Mouse (Mus musculus): ENCODE results near the gene Unc5a. TPM values are rescaled to one million over a fixed set of nuclear protein-coding genes. Genes with fewer than 3 reads are reported as not detected.

Gene Unc5a
- polyA plus RNA-seq, 1 experiment from 2014 or later, result 2.3 TPM

DNA sequence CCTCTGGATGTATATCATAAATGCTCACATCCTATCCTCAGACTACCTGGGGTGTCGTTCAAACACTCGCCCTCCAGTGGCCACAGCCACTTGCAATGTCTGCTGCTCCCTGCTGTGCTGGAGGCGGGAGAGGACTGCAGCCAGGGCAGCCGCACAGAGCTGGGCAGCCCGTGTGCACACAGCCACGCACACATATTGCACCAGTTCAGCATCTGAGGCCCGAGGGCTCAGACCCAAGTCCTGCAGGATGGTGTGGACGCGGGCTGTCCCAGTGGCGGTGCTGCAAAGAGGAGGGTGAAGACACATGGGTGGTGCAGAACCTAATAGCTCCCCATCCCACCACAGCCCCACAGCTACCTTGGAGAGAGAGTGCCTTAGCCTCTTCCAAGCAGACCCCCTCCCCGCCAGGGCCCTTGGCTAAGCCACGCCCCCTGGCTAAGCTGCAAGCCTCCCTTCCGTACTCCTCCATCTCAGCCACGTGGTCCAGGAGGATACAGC is 62.8 kb downstream of the Unc5a start:
- Histone ChIP-seq H3K27ac (no peak overlapping the region), H3K9ac (no peak overlapping the region), H3K4me1 (replicated peaks) (0 out of 2 replicates have a peak, but pooled peaks cover 3% of the 10 kb centered on the region), H3K4me2 (replicated peaks) (no peak overlapping the region), H3K4me3 (replicated peaks) (no peak overlapping the region), H3K36me3 (no peaks in the 10 kb centered on the region), H3K9me3 (no peaks in the 10 kb centered on the region), H3K27me3 (replicated peaks) (no peaks in the 10 kb centered on the region)
- ATAC-seq, result no peak
- WGBS, result 5% methylated on average over 14 of the region's 14 CpGs

DNA sequence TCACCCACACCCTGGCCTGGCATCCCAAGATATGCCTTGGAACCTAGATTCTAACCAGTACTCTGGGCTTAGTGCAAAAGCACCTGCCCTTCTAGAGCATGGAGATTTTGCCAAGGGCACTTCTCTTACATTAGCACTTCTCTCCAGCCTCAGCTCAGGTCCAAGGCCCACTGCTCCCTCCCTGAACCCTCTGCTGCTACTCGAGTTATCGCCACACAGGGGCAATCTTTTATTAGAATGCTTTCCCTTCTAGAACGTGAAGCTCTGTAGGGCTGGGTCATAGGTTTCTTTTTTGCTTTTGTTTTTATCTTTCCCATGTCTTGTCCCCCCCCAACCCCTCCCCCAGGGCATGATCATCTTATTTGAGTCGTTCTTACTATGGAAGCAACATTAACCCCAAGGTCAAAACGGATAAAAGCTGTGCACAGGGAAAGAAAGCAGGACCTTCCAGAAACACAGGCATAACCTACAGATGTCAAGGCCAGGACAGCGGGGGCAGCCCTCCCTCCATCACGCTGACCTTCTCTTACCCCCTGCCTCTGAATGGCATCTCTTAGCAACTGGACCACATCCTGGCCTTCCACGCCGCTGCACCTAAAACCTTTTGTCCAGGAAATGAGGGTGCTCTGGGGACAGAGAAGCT is 64.6 kb downstream of the Unc5a start:
- no peaks in the 10 kb centered on the region for H3K27me3 ChIP-seq (replicated peaks)
- ATAC-seq, result no peak
- no peak overlapping the region for H3K4me3 ChIP-seq (replicated peaks)
- no peak overlapping the region for H3K4me2 ChIP-seq (replicated peaks)
- H3K9me3 ChIP-seq, result no peaks in the 10 kb centered on the region
- H3K36me3 ChIP-seq, result no peaks in the 10 kb centered on the region
- 29% methylated on average over 9 of the region's 9 CpGs for WGBS
- H3K4me1 ChIP-seq (replicated peaks), result 0 out of 2 replicates have a peak, but pooled peaks cover 3% of the 10 kb centered on the region
- no peak overlapping the region for H3K9ac ChIP-seq
- H3K27ac ChIP-seq, result no peak overlapping the region

- H3K4me2 ChIP-seq (replicated peaks), result no peak overlapping the region
- 0 out of 2 replicates have a peak, but pooled peaks cover 3% of the 10 kb centered on the region for H3K4me1 ChIP-seq (replicated peaks)
- ATAC-seq, result no peak
- 67% methylated on average over 9 of the region's 9 CpGs for WGBS
- H3K9me3 ChIP-seq, result no peaks in the 10 kb centered on the region
- H3K9ac ChIP-seq, result no peak overlapping the region
- H3K4me3 ChIP-seq (replicated peaks), result no peak overlapping the region
- H3K36me3 ChIP-seq, result no peaks in the 10 kb centered on the region
- H3K27me3 ChIP-seq (replicated peaks), result no peaks in the 10 kb centered on the region
- no peak overlapping the region for H3K27ac ChIP-seq
These were observed 65.2 kb downstream of the Unc5a start for GRCm38 (mm10) chr13:55014451-55014850.

- Histone ChIP-seq H3K27me3 (replicated peaks) (no peaks in the 10 kb centered on the region), H3K4me2 (replicated peaks) (no peak overlapping the region), H3K4me1 (replicated peaks) (0 out of 2 replicates have a peak, but pooled peaks cover under 1% of the 10 kb centered on the region), H3K4me3 (replicated peaks) (no peak overlapping the region), H3K9ac (no peak overlapping the region), H3K27ac (no peak overlapping the region), H3K9me3 (no peaks in the 10 kb centered on the region), H3K36me3 (no peaks in the 10 kb centered on the region)
- 80% methylated on average over 12 of the region's 12 CpGs for WGBS
- no peak for ATAC-seq
These were observed 68.1 kb downstream of the Unc5a start for GRCm38 (mm10) chr13:55017154-55017897.

DNA sequence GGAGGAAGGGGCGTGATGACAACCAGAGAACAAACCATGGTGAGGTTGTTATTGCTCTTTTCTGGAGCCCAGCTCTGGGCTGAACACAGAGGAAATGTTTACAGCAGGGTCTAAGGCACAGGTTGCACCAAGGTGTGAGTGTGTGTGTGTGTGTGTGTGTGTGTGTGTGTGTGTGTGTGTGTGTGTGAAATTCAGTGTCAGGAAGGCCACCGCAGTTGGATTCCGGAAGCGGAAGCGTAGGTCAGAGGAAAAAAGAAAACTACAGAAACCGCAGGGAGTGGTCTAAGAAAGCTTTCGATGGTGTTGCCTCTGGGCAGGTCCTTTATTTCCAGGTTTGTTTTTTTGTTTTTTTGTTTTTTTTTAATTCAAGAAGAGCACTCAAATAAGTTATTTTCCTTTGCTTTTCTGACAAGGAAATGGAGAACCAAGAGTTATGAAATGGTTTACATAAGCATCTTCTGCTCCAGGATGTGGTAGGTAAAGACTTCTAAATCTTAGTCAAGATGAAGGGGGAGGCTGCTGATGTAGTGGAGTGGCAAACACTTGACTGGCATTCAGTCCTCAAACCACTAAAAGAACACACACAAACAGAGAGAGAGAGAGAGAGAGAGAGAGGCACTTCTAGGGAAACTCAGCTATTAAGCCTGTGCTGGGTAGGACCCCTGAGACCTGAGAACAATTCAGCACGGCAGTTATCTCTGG is 68.8 kb downstream of the Unc5a start:
- Histone ChIP-seq H3K4me2 (replicated peaks) (no peak overlapping the region), H3K9me3 (no peaks in the 10 kb centered on the region), H3K9ac (no peak overlapping the region), H3K27ac (no peak overlapping the region), H3K4me1 (replicated peaks) (no peaks in the 10 kb centered on the region), H3K4me3 (replicated peaks) (no peak overlapping the region), H3K27me3 (replicated peaks) (no peaks in the 10 kb centered on the region), H3K36me3 (no peaks in the 10 kb centered on the region)
- 78% methylated on average over 8 of the region's 8 CpGs for WGBS
- ATAC-seq, result no peak

DNA sequence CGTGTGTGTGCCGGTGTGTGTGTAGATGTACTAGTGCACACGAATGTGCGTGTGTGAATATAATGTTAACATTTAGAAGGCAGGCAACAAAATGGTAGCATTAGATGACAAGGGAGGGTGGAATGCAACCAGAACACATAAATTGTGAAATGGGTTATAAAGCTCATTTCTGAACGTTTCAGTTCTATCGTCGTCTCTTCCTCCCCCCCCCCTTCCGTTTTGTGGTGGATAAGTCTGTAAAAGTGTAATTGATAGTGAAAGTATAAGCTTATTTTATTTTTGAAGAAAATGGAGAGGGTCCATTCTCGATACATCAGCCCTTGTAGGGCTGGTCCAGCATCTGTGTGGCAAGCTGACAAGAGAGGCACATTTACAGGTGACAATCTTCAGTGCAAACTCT is 69.5 kb downstream of the Unc5a start:
- Histone ChIP-seq H3K36me3 (no peaks in the 10 kb centered on the region), H3K27ac (no peak overlapping the region), H3K4me2 (replicated peaks) (no peak overlapping the region), H3K9ac (no peak overlapping the region), H3K4me1 (replicated peaks) (no peaks in the 10 kb centered on the region), H3K4me3 (replicated peaks) (no peak overlapping the region), H3K27me3 (replicated peaks) (no peaks in the 10 kb centered on the region), H3K9me3 (no peaks in the 10 kb centered on the region)
- 88% methylated on average over 9 of the region's 9 CpGs for WGBS
- ATAC-seq, result no peak

DNA sequence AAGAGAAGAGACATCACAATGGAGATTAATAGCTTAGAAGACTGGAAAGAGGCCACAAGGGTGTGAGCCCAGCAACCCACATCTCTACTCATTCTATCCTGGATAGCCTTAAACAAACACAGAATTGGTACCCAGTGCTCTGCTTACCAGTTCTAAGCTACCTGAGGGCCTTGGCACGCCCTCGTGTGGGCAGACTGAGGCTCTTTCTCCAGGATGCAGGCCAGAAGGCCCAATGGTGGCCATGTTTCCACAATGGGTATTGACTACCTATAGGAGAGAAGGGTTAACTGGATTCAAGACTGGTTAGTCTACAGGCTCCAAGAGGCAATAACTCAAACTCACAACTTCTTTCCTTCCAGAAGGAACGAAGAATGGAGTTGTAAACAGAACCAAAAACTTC is 70.0 kb downstream of the Unc5a start:
- Histone ChIP-seq H3K9ac (no peak overlapping the region), H3K4me2 (replicated peaks) (no peak overlapping the region), H3K27ac (no peak overlapping the region), H3K27me3 (replicated peaks) (no peaks in the 10 kb centered on the region), H3K4me3 (replicated peaks) (no peak overlapping the region), H3K9me3 (no peaks in the 10 kb centered on the region), H3K36me3 (no peaks in the 10 kb centered on the region), H3K4me1 (replicated peaks) (no peaks in the 10 kb centered on the region)
- WGBS, result 55% methylated on average over 3 of the region's 3 CpGs
- no peak for ATAC-seq

- Histone ChIP-seq H3K9ac (no peak overlapping the region), H3K27ac (no peak overlapping the region), H3K4me1 (replicated peaks) (no peaks in the 10 kb centered on the region), H3K9me3 (no peaks in the 10 kb centered on the region), H3K27me3 (replicated peaks) (no peaks in the 10 kb centered on the region), H3K4me3 (replicated peaks) (no peak overlapping the region), H3K4me2 (replicated peaks) (no peak overlapping the region), H3K36me3 (no peaks in the 10 kb centered on the region)
- ATAC-seq, result no peak
- 90% methylated on average over 4 of the region's 4 CpGs for WGBS
These were observed 70.8 kb downstream of the Unc5a start for GRCm38 (mm10) chr13:55020051-55020450.

GRCm38 (mm10) chr13:55021194-55021779 is 72.1 kb downstream of the Unc5a start, which contains the start of gene Hk3:
Gene Hk3 (minus strand): TSS chr13:55021385.
- no peak within 1 kb of the TSS for H3K4me2 ChIP-seq (replicated peaks)
- no peak within 1 kb of the TSS for H3K4me3 ChIP-seq (replicated peaks)
- no peaks in the 10 kb centered on the region for H3K36me3 ChIP-seq
- H3K27me3 ChIP-seq (replicated peaks), result no peaks in the 10 kb centered on the region
- WGBS, result 82% methylated on average over 13 of the region's 13 CpGs
- ATAC-seq, result no peak
- no peaks in the 10 kb centered on the region for H3K4me1 ChIP-seq (replicated peaks)
- H3K9ac ChIP-seq, result no peak within 1 kb of the TSS
- no peaks in the 10 kb centered on the region for H3K9me3 ChIP-seq
- no peak within 1 kb of the TSS for H3K27ac ChIP-seq

- 65% methylated on average over 4 of the region's 4 CpGs for WGBS
- no peaks in the 10 kb centered on the region for H3K36me3 ChIP-seq
- H3K4me2 ChIP-seq (replicated peaks), result no peak overlapping the region
- no peak overlapping the region for H3K4me3 ChIP-seq (replicated peaks)
- H3K9ac ChIP-seq, result no peak overlapping the region
- no peaks in the 10 kb centered on the region for H3K4me1 ChIP-seq (replicated peaks)
- H3K9me3 ChIP-seq, result no peaks in the 10 kb centered on the region
- H3K27me3 ChIP-seq (replicated peaks), result no peaks in the 10 kb centered on the region
- ATAC-seq, result no peak
- H3K27ac ChIP-seq, result no peak overlapping the region
These were observed 73.0 kb downstream of the Unc5a start for GRCm38 (mm10) chr13:55022256-55022655.

GRCm38 (mm10) chr13:55022715-55023114 is 73.5 kb downstream of the Unc5a start:
- H3K9me3 ChIP-seq, result no peaks in the 10 kb centered on the region
- no peak for ATAC-seq
- no peak overlapping the region for H3K4me2 ChIP-seq (replicated peaks)
- whole genome bisulfite sequencing, result 68% methylated on average over 9 of the region's 9 CpGs
- H3K27ac ChIP-seq, result no peak overlapping the region
- no peak overlapping the region for H3K4me3 ChIP-seq (replicated peaks)
- H3K4me1 ChIP-seq (replicated peaks), result no peaks in the 10 kb centered on the region
- H3K9ac ChIP-seq, result no peak overlapping the region
- no peaks in the 10 kb centered on the region for H3K27me3 ChIP-seq (replicated peaks)
- no peaks in the 10 kb centered on the region for H3K36me3 ChIP-seq

GRCm38 (mm10) chr13:55024215-55024614 is 75.0 kb downstream of the Unc5a start:
- WGBS, result 78% methylated on average over 2 of the region's 2 CpGs
- Histone ChIP-seq H3K27ac (no peak overlapping the region), H3K9me3 (no peaks in the 10 kb centered on the region), H3K4me1 (replicated peaks) (no peaks in the 10 kb centered on the region), H3K9ac (no peak overlapping the region), H3K27me3 (replicated peaks) (no peaks in the 10 kb centered on the region), H3K36me3 (peaks cover 4% of the 10 kb centered on the region; the same call in 1 of the 2 replicates), H3K4me3 (replicated peaks) (no peak overlapping the region), H3K4me2 (replicated peaks) (no peak overlapping the region)
- ATAC-seq, result no peak

All from intestine, embryonic 15.5 days (tissue).